Mouse (Mus musculus): ENCODE measurements around the gene Agps. TPM values are rescaled to one million over a fixed set of nuclear protein-coding genes. Genes with fewer than 3 reads are reported as not detected.
"Not testable (repeated sequence)": the region's sequence is repeated elsewhere in the genome, so short reads cannot be mapped to it uniquely, and the experiment has no call there.

Gene Agps
- polyA plus RNA-seq, 1 experiment from 2014 or later: 39.1 TPM

DNA sequence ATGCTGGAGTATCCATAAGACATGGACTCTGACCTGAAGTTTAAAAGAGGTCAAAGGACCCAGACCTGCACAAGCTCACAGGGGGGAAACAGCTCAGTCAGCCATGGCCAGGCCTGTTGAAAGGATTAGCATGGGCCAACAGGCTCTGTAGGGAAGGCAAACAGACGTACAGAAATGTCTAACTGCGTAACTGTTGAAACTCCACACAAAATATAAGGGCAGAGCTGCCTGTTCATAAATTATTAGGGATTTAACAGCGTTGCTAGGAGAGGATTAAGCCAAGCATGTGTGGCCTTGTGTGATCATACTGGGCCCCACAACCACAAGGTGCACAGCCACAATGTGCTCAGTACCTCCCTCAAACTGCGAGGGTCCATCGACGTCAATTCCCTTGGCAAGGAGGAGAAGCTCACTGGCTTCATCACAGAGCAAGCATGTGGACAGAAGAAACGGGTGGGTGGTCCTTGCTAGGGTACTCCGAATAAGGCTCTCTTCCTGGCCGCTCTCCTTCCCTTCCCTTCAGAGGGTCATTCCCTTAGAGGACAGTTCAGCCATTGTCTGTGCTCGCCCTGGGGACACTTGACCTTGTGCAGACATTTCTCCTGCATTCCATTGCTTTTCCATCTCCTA lies 131.3 kb downstream of the Agps start:
- ATAC-seq (ENCODE audit: insufficient number of reproducible peaks, low FRiP score, low TSS enrichment, low read depth): no peak
- WGBS: 61% methylated on average over 10 of the region's 10 CpGs
- H3K4me1 ChIP-seq (ENCODE audit: control insufficient read depth, insufficient read depth, low read length): peaks cover 32% of the 10 kb centered on the region

DNA sequence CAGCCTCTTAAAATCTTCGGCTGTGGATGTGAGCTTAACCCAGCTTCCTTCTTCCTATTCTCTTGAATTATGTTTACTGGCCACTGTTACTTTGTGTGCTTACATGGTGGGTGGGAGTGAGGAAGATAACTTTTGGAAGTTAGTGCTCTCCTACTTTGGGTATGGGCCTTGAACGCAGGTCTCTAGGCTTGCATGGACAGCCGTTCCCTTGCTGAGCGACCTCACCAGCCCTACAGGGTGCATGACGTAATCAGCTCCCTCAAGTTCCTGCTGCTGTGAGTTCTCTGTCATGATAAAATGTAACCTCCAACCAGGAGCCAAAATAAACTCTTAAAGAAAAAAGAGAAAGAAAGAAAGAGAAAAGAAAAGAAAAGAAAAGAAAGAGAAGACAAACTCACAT lies 132.1 kb downstream of the Agps start:
- ATAC-seq (ENCODE audit: insufficient number of reproducible peaks, low FRiP score, low TSS enrichment, low read depth) (no peak), DNase-seq (ENCODE audit: low spot score) (no peak)
- Histone ChIP-seq H3K36me3 (ENCODE audit: control insufficient read depth, insufficient read depth, low read length) (no peaks in the 10 kb centered on the region), H3K4me2 (ENCODE audit: low read depth, severe bottlenecking) (no peak overlapping the region), H3K27me3 (ENCODE audit: control insufficient read depth, insufficient read depth, low read length) (no peaks in the 10 kb centered on the region), H3K4me1 (ENCODE audit: control insufficient read depth, insufficient read depth, low read length) (peaks cover 30% of the 10 kb centered on the region), H3K4me3 (ENCODE audit: low read depth, low read length) (no peak overlapping the region), H3K9ac (ENCODE audit: low read length) (no peak overlapping the region), H3K9me3 (ENCODE audit: control insufficient read depth, low read length) (no peaks in the 10 kb centered on the region), H3K27ac (replicated peaks; ENCODE audit: low read depth, low read length) (no peak overlapping the region)
- WGBS: 77% methylated on average over 5 of the region's 5 CpGs

More for the DNA sequence above, 131.3 kb downstream of the Agps start:
- H3K36me3 ChIP-seq (ENCODE audit: control insufficient read depth, insufficient read depth, low read length): no peaks in the 10 kb centered on the region
- no peak overlapping the region for H3K27ac ChIP-seq (replicated peaks; ENCODE audit: low read depth, low read length)
- no peak overlapping the region for H3K4me2 ChIP-seq (ENCODE audit: low read depth, severe bottlenecking)
- no peak overlapping the region for H3K4me3 ChIP-seq (ENCODE audit: low read depth, low read length)
- H3K27me3 ChIP-seq (ENCODE audit: control insufficient read depth, insufficient read depth, low read length): no peaks in the 10 kb centered on the region
- no peak overlapping the region for H3K9ac ChIP-seq (ENCODE audit: low read length)
- H3K9me3 ChIP-seq (ENCODE audit: control insufficient read depth, low read length): no peaks in the 10 kb centered on the region
- DNase-seq (ENCODE audit: low spot score): no peak

DNA sequence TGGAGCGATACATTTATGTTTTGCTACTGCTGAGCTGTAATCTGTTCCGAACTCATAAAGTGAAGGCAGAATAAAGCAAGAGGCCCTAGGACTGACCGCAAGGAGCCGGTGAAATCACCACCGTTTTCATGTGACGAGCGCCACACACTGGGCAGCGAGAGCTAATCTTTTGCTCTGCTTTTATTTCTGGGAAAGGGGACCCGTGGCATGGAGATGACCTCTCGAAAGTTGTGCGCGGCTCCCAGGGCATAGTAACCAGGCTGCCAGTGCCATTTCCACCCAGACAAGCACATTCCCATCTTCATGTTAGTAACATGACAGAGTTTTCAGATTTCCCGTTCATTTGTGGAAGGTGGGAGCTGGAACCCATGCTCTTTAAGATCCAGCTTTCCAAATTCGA lies 132.5 kb downstream of the Agps start:
- Histone ChIP-seq H3K9ac (ENCODE audit: low read length) (no peak overlapping the region), H3K4me1 (ENCODE audit: control insufficient read depth, insufficient read depth, low read length) (peaks cover 26% of the 10 kb centered on the region)

DNA sequence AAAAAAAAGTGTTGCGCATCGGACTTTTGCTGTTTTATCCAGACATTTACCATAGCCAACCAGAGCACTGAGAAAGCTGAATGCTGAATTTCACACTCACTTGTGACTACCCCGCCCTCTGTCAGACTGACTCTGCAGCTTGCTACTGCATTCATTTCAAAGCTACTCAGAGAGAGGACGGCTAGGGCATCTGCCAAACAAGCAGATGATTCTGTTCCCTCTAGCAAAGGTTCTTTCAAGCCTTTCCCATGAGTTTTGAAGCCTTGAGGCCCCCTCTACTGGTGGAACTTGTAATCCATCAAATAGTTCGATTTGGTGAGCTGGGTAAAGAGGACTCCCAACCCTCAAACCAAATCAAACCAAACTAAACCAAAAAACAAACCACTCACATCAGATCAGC lies 133.0 kb downstream of the Agps start:
- Histone ChIP-seq H3K27me3 (ENCODE audit: control insufficient read depth, insufficient read depth, low read length) (no peaks in the 10 kb centered on the region), H3K9ac (ENCODE audit: low read length) (no peak overlapping the region), H3K27ac (replicated peaks; ENCODE audit: low read depth, low read length) (no peak overlapping the region), H3K4me3 (ENCODE audit: low read depth, low read length) (no peak overlapping the region), H3K4me2 (ENCODE audit: low read depth, severe bottlenecking) (peak overlapping the region; percentile 27; the same call in 1 of the 2 replicates), H3K36me3 (ENCODE audit: control insufficient read depth, insufficient read depth, low read length) (no peaks in the 10 kb centered on the region), H3K9me3 (ENCODE audit: control insufficient read depth, low read length) (no peaks in the 10 kb centered on the region), H3K4me1 (ENCODE audit: control insufficient read depth, insufficient read depth, low read length) (peaks cover 21% of the 10 kb centered on the region)
- ATAC-seq (ENCODE audit: insufficient number of reproducible peaks, low FRiP score, low TSS enrichment, low read depth) (no peak), DNase-seq (ENCODE audit: low spot score) (peak; percentile 72)
- 17% methylated on average over 5 of the region's 5 CpGs for WGBS

More for the DNA sequence above, 132.5 kb downstream of the Agps start:
- Histone ChIP-seq H3K4me3 (ENCODE audit: low read depth, low read length) (no peak overlapping the region), H3K4me2 (ENCODE audit: low read depth, severe bottlenecking) (peak overlapping the region; percentile 27; the same call in 1 of the 2 replicates), H3K27ac (replicated peaks; ENCODE audit: low read depth, low read length) (no peak overlapping the region), H3K9me3 (ENCODE audit: control insufficient read depth, low read length) (no peaks in the 10 kb centered on the region), H3K27me3 (ENCODE audit: control insufficient read depth, insufficient read depth, low read length) (no peaks in the 10 kb centered on the region), H3K36me3 (ENCODE audit: control insufficient read depth, insufficient read depth, low read length) (no peaks in the 10 kb centered on the region)
- WGBS: 11% methylated on average over 14 of the region's 14 CpGs
- peak; percentile 82 for DNase-seq (ENCODE audit: low spot score)
- no peak for ATAC-seq (ENCODE audit: insufficient number of reproducible peaks, low FRiP score, low TSS enrichment, low read depth)

DNA sequence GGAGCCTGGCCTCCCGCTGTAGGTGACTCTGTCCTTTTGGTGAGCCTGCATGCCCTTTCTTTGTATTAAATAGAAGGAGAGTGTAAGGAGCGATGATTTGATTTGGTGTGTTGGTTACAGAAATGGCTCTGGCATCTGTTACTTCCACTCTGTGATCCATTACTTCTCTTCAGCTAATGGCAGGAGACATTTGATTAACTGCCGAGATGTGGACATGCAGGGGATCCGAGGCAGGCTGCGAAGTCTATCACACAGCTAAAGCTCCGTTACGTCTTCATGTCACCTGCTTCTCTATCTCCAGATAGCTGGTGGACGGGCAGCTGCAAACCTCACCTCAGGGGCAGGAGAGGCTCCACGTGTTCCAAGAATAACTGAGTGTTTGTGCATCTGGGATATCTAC lies 142.2 kb downstream of the Agps start:
- H3K4me3 ChIP-seq (ENCODE audit: low read depth, low read length): no peak overlapping the region
- no peak overlapping the region for H3K9ac ChIP-seq (ENCODE audit: low read length)
- ATAC-seq (ENCODE audit: insufficient number of reproducible peaks, low FRiP score, low TSS enrichment, low read depth) (no peak), DNase-seq (ENCODE audit: low spot score) (no peak)
- no peaks in the 10 kb centered on the region for H3K27me3 ChIP-seq (ENCODE audit: control insufficient read depth, insufficient read depth, low read length)
- no peak overlapping the region for H3K4me2 ChIP-seq (ENCODE audit: low read depth, severe bottlenecking)
- no peaks in the 10 kb centered on the region for H3K4me1 ChIP-seq (ENCODE audit: control insufficient read depth, insufficient read depth, low read length)
- 53% methylated on average over 9 of the region's 9 CpGs for WGBS
- no peaks in the 10 kb centered on the region for H3K36me3 ChIP-seq (ENCODE audit: control insufficient read depth, insufficient read depth, low read length)
- no peak overlapping the region for H3K27ac ChIP-seq (replicated peaks; ENCODE audit: low read depth, low read length)
- H3K9me3 ChIP-seq (ENCODE audit: control insufficient read depth, low read length): no peaks in the 10 kb centered on the region

DNA sequence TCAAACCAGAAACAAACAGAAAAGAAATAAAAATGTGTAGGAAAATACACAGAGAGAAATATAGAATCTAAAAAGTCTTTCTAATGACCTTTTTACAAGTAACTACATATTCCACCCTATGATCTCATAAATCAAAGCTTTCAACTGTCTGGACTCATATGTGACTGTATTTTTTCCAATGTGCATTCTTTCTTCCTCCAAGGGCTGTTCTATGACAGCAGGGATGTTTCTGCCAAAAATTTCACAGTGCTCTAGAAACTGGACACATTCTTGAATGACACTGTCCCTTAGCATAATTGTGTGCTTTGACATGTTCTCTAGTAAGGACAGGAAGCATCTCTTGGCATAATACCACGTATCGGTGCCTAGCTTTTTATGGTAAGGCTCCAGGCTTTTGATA lies 144.1 kb downstream of the Agps start:
- H3K9me3 ChIP-seq (ENCODE audit: control insufficient read depth, low read length); H3K4me3 ChIP-seq (ENCODE audit: low read depth, low read length); H3K9ac ChIP-seq (ENCODE audit: low read length); DNase-seq (ENCODE audit: low spot score); H3K27me3 ChIP-seq (ENCODE audit: control insufficient read depth, insufficient read depth, low read length); ATAC-seq (ENCODE audit: insufficient number of reproducible peaks, low FRiP score, low TSS enrichment, low read depth); H3K4me2 ChIP-seq (ENCODE audit: low read depth, severe bottlenecking); H3K4me1 ChIP-seq (ENCODE audit: control insufficient read depth, insufficient read depth, low read length); H3K36me3 ChIP-seq (ENCODE audit: control insufficient read depth, insufficient read depth, low read length); H3K27ac ChIP-seq (replicated peaks; ENCODE audit: low read depth, low read length): not testable (repeated sequence)
- 84% methylated on average over 2 of the region's 2 CpGs for WGBS

DNA sequence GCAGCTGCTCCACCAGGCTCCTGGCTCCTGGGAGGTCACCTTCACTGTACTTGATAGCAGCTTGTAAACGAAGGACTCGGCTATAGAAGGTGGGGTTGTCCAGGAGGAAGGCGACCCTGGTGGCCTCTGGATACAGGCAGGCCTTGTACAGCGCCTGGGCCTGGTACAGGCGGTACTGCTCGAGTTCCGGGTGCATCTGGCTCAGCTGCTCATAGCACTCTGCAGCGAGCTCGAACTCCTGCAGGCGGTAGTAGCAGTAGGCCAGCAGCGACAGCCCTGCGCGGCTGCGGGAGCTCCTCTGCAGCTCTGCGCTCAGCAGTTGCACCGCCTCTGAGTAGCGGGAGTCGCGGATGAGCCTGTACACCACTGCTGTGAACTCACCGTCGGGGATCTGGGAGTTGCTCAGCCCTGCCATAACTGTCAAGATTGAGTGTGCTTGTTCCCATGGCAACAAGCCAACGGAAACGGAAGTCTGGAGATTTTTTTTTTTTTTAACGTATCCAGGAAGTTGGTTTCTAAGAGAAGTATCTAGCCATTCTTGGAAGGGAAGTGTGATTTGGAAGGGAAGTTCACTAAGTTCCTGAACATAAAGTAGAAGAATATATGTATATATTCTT lies 145.9 kb downstream of the Agps start, which contains the start of gene Ttc30a2:
Gene Ttc30a2, minus strand, starts transcription at position 419 of the 617 bp plus-strand sequence.
- not testable (repeated sequence) for H3K9me3 ChIP-seq (ENCODE audit: control insufficient read depth, low read length); H3K27me3 ChIP-seq (ENCODE audit: control insufficient read depth, insufficient read depth, low read length); H3K4me3 ChIP-seq (ENCODE audit: low read depth, low read length); ATAC-seq (ENCODE audit: insufficient number of reproducible peaks, low FRiP score, low TSS enrichment, low read depth); DNase-seq (ENCODE audit: low spot score); H3K36me3 ChIP-seq (ENCODE audit: control insufficient read depth, insufficient read depth, low read length); H3K4me1 ChIP-seq (ENCODE audit: control insufficient read depth, insufficient read depth, low read length); H3K4me2 ChIP-seq (ENCODE audit: low read depth, severe bottlenecking); H3K27ac ChIP-seq (replicated peaks; ENCODE audit: low read depth, low read length); H3K9ac ChIP-seq (ENCODE audit: low read length)
- WGBS: 24% methylated on average over 21 of the region's 24 CpGs
